Mouse (Mus musculus): ENCODE results near the gene Fndc9. TPM values are rescaled to one million over a fixed set of nuclear protein-coding genes. Genes with fewer than 3 reads are reported as not detected.
A peak's percentile ranks its signal among the peaks of the same experiment; 100 is the strongest.

Fndc9 gene
- total and polyA plus RNA-seq, 3 experiments = 0.11 TPM; not detected in 2

- Histone ChIP-seq H3K4me1 (ENCODE audit: insufficient read depth, low read depth, low read length) (no peaks in the 10 kb centered on the region), H3K36me3 (replicated peaks) (no peaks in the 10 kb centered on the region), H3K9me3 (replicated peaks) (no peaks in the 10 kb centered on the region), H3K27me3 (ENCODE audit: insufficient read depth, low read length) (no peaks in the 10 kb centered on the region; the same call in 1 of the 2 replicates), H3K4me3 (ENCODE audit: low read depth, low read length) (no peak overlapping the region)
- ATAC-seq (ENCODE audit: extremely low read depth, insufficient number of reproducible peaks, low FRiP score, poor library complexity, severe bottlenecking) (no peak), DNase-seq (ENCODE audit: low spot score) (no peak)
- TF ChIP-seq GATA1 (IDR thresholded peaks at IDR 0.05; ENCODE audit: borderline replicate concordance, low read length) (no peak), TAL1 (conservative IDR thresholded peaks at IDR 0.05; ENCODE audit: low read depth, low read length) (no peak), POLR2AphosphoS5 (IDR thresholded peaks at IDR 0.05; ENCODE audit: insufficient replicate concordance, low read depth, low read length) (no peak), CTCF (IDR thresholded peaks at IDR 0.05; ENCODE audit: low read depth, low read length) (no peak), GATA2 (IDR thresholded peaks at IDR 0.05; ENCODE audit: borderline replicate concordance, low read depth, low read length) (no peak)
Measured at GRCm38 (mm10) chr11:46265031-46265786, 29.9 kb downstream of the Fndc9 start.

DNA sequence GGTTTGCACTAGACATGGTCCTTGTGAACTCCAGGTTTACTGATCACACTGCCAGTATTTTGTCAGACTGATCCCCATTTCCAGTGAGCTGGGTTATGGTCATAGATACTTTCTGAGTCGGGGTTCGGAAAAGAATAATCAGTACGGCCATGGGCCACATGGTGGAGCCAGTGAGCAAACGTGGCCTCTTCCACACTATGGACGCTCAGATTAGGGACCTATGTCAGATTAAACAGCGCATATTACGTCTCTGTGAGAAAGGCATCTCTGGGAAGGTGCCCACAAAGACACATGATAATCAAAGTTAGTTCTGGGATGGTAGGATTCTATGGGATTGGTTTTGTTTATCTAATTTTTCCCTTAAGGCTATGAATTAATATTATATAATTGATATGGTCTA, 33.7 kb downstream of the Fndc9 start:
- no peaks in the 10 kb centered on the region for H3K4me1 ChIP-seq (ENCODE audit: insufficient read depth, low read depth, low read length)
- TF ChIP-seq CTCF (IDR thresholded peaks at IDR 0.05; ENCODE audit: low read depth, low read length) = peak; percentile 58
- no peak for TF ChIP-seq GATA2 (IDR thresholded peaks at IDR 0.05; ENCODE audit: borderline replicate concordance, low read depth, low read length)
- peaks cover 3% of the 10 kb centered on the region for H3K36me3 ChIP-seq (replicated peaks)
- ATAC-seq (ENCODE audit: extremely low read depth, insufficient number of reproducible peaks, low FRiP score, poor library complexity, severe bottlenecking) = no peak; the same call in 1 of the 2 replicates
- peaks cover 10% of the 10 kb centered on the region; the same call in 1 of the 2 replicates for H3K27me3 ChIP-seq (ENCODE audit: insufficient read depth, low read length)
- peak; percentile 36 for DNase-seq (ENCODE audit: low spot score)
- H3K4me3 ChIP-seq (ENCODE audit: low read depth, low read length) = no peak overlapping the region
- H3K9me3 ChIP-seq (replicated peaks) = no peaks in the 10 kb centered on the region

DNA sequence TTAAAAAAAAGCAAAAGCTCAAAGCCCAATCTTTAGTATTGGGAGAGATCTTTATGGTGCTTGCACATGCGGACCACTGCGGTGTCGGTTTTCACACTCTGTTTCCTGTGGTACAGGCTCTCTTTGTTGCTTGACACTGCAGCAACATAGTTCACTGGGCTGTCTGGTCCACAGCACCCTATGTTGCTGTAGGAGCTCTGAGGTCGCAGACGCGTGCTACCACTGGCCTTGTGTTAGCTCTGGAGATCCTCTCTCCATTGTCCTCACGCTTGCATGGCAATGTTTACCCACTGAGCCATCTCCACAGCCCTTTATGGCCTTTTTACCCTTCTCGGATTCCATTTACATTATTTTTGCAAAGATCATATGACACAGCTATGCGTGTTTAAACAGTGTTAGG, 34.1 kb downstream of the Fndc9 start:
- Histone ChIP-seq H3K36me3 (replicated peaks) (peaks cover 3% of the 10 kb centered on the region), H3K4me1 (ENCODE audit: insufficient read depth, low read depth, low read length) (no peaks in the 10 kb centered on the region)
- ATAC-seq (ENCODE audit: extremely low read depth, insufficient number of reproducible peaks, low FRiP score, poor library complexity, severe bottlenecking) = no peak

GRCm38 (mm10) chr11:46269893-46270292, 34.6 kb downstream of the Fndc9 start:
- TF ChIP-seq GATA1 (IDR thresholded peaks at IDR 0.05; ENCODE audit: borderline replicate concordance, low read length) (no peak), CTCF (IDR thresholded peaks at IDR 0.05; ENCODE audit: low read depth, low read length) (no peak), POLR2AphosphoS5 (IDR thresholded peaks at IDR 0.05; ENCODE audit: insufficient replicate concordance, low read depth, low read length) (no peak), GATA2 (IDR thresholded peaks at IDR 0.05; ENCODE audit: borderline replicate concordance, low read depth, low read length) (no peak), TAL1 (conservative IDR thresholded peaks at IDR 0.05; ENCODE audit: low read depth, low read length) (no peak)
- H3K4me1 ChIP-seq (ENCODE audit: insufficient read depth, low read depth, low read length) = no peaks in the 10 kb centered on the region
- no peak for ATAC-seq (ENCODE audit: extremely low read depth, insufficient number of reproducible peaks, low FRiP score, poor library complexity, severe bottlenecking)

More for the DNA sequence above, 34.1 kb downstream of the Fndc9 start:
- H3K27me3 ChIP-seq (ENCODE audit: insufficient read depth, low read length) = peaks cover 10% of the 10 kb centered on the region; the same call in 1 of the 2 replicates
- no peak overlapping the region for H3K4me3 ChIP-seq (ENCODE audit: low read depth, low read length)
- no peaks in the 10 kb centered on the region for H3K9me3 ChIP-seq (replicated peaks)
- no peak for TF ChIP-seq GATA2 (IDR thresholded peaks at IDR 0.05; ENCODE audit: borderline replicate concordance, low read depth, low read length)
- no peak for TF ChIP-seq POLR2AphosphoS5 (IDR thresholded peaks at IDR 0.05; ENCODE audit: insufficient replicate concordance, low read depth, low read length)
- no peak for TF ChIP-seq CTCF (IDR thresholded peaks at IDR 0.05; ENCODE audit: low read depth, low read length)
- TF ChIP-seq TAL1 (conservative IDR thresholded peaks at IDR 0.05; ENCODE audit: low read depth, low read length) = no peak
- TF ChIP-seq GATA1 (IDR thresholded peaks at IDR 0.05; ENCODE audit: borderline replicate concordance, low read length) = no peak
- DNase-seq (ENCODE audit: low spot score) = no peak

GRCm38 (mm10) chr11:46272058-46272681, 36.8 kb downstream of the Fndc9 start:
- Histone ChIP-seq H3K4me3 (ENCODE audit: low read depth, low read length) (no peak overlapping the region), H3K36me3 (replicated peaks) (peaks cover 3% of the 10 kb centered on the region), H3K27me3 (ENCODE audit: insufficient read depth, low read length) (peaks cover 10% of the 10 kb centered on the region; the same call in 1 of the 2 replicates), H3K4me1 (ENCODE audit: insufficient read depth, low read depth, low read length) (peaks cover 3% of the 10 kb centered on the region), H3K9me3 (replicated peaks) (no peaks in the 10 kb centered on the region)
- TF ChIP-seq POLR2AphosphoS5 (IDR thresholded peaks at IDR 0.05; ENCODE audit: insufficient replicate concordance, low read depth, low read length) (no peak), GATA1 (IDR thresholded peaks at IDR 0.05; ENCODE audit: borderline replicate concordance, low read length) (no peak), TAL1 (conservative IDR thresholded peaks at IDR 0.05; ENCODE audit: low read depth, low read length) (no peak), GATA2 (IDR thresholded peaks at IDR 0.05; ENCODE audit: borderline replicate concordance, low read depth, low read length) (no peak), CTCF (IDR thresholded peaks at IDR 0.05; ENCODE audit: low read depth, low read length) (no peak)
- ATAC-seq (ENCODE audit: extremely low read depth, insufficient number of reproducible peaks, low FRiP score, poor library complexity, severe bottlenecking) (no peak), DNase-seq (ENCODE audit: low spot score) (no peak)

More at GRCm38 (mm10) chr11:46269893-46270292, 34.6 kb downstream of the Fndc9 start:
- Histone ChIP-seq H3K4me3 (ENCODE audit: low read depth, low read length) (no peak overlapping the region), H3K36me3 (replicated peaks) (peaks cover 3% of the 10 kb centered on the region), H3K27me3 (ENCODE audit: insufficient read depth, low read length) (peaks cover 10% of the 10 kb centered on the region; the same call in 1 of the 2 replicates), H3K9me3 (replicated peaks) (no peaks in the 10 kb centered on the region)
- DNase-seq (ENCODE audit: low spot score) = no peak

GRCm38 (mm10) chr11:46273969-46274368, 38.6 kb downstream of the Fndc9 start:
- TF ChIP-seq POLR2AphosphoS5 (IDR thresholded peaks at IDR 0.05; ENCODE audit: insufficient replicate concordance, low read depth, low read length) (no peak), GATA2 (IDR thresholded peaks at IDR 0.05; ENCODE audit: borderline replicate concordance, low read depth, low read length) (no peak), CTCF (IDR thresholded peaks at IDR 0.05; ENCODE audit: low read depth, low read length) (no peak)
- H3K36me3 ChIP-seq (replicated peaks) = peaks cover 3% of the 10 kb centered on the region
- DNase-seq (ENCODE audit: low spot score) (no peak), ATAC-seq (ENCODE audit: extremely low read depth, insufficient number of reproducible peaks, low FRiP score, poor library complexity, severe bottlenecking) (no peak)
- peaks cover 10% of the 10 kb centered on the region; the same call in 1 of the 2 replicates for H3K27me3 ChIP-seq (ENCODE audit: insufficient read depth, low read length)
- no peaks in the 10 kb centered on the region for H3K9me3 ChIP-seq (replicated peaks)
- no peak overlapping the region for H3K4me3 ChIP-seq (ENCODE audit: low read depth, low read length)
- H3K4me1 ChIP-seq (ENCODE audit: insufficient read depth, low read depth, low read length) = peaks cover 3% of the 10 kb centered on the region

All from G1E (cell line).